Mouse (Mus musculus): ENCODE data around the gene Alb.

The Alb gene

DNA sequence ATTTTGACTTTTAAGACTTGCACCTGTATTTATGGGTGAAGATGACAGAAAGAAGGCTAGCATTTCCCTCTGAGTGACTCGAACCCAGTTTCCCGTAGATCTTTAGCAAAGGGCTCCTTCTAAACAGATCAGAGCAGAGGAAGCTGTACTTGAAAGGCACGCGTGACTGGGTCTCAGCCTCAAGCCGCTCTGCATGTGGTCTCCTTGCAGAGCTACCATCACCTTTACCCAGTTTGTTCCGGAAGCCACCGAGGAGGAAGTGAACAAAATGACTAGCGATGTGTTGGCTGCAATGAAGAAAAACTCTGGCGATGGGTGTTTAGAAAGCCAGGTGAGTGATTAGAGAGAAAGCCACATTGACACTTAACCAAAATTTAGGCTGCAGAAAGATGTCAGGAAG, 31.7 kb downstream of the Alb start:
- no peak for DNase-seq (ENCODE audit: low read depth, low spot score)

DNA sequence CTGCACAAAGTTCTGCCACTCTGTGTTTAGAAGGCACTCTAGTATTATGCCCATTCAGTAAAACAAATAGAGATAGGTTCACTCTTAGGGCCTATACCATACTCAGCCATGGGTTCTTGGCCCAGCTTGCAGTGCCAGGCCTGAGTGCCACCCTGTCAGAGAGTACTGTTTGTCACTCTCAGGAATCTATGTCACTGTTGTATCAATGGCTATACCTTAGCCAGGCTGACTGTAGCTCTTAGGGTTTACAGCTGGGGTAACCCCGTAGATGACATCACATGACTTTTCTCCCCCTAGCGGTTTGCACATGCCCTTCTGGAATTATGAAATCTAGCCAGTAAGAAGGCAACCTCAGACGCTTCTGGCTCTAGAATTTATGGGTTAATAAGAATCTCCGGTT, 33.6 kb downstream of the Alb start:
- no peak for DNase-seq (ENCODE audit: low read depth, low spot score)

DNA sequence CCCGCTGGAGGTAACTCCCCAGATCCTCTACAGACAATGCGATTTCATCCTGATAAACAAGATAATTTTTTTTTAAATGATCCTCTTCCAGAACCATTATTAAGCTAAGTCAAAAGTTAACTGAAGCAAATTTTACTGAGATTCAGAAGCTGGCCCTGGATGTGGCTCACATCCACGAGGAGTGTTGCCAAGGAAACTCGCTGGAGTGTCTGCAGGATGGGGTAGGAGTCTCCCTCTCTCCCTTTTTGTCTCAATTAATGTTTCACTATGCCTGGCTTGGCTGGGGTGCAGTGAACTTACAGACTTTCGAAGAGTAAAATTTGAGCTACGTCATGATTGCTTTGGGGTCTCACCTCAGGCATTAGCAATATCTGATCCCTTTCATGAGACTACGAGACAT, 38.8 kb downstream of the Alb start:
- DNase-seq (ENCODE audit: low read depth, low spot score), result no peak

DNA sequence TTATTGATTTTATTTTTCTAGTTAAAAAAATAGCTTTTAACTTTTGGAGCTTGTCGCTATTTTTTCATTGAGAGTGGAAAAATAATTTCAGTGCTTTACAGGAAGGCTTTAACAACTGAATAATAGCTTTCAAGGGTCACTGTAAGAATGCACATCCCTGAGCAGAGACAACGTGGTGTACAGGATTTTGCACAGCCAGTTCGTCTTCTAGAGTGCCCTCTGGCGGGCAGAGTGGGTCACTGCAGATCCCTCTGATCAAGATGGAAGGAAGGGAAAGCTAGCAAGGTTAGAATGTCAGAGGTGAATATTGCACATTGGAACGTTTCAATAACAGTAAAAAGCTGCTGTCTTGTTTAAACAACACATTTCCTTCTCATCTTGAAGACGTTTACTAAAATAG, 40.0 kb downstream of the Alb start:
- DNase-seq (ENCODE audit: low read depth, low spot score), result no peak

DNA sequence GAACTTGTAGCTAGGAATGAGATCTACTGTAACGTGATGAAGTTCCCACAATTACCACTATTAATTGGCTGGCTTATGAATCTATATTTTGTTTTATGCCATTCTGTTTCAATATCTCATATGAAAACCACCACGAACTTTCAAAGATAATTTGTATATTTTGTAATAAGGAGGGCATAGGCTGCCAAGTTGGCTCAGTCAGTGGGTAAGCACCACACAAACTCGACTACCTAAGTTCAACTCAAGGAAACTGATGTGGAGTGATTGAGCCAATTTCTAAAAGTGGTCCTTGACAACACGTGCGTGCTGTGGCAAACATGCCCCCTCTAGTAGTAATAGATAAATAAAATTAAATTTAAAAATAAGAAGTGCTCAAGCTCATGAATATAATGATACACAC, 41.1 kb downstream of the Alb start:
- DNase-seq (ENCODE audit: low read depth, low spot score), result no peak

DNA sequence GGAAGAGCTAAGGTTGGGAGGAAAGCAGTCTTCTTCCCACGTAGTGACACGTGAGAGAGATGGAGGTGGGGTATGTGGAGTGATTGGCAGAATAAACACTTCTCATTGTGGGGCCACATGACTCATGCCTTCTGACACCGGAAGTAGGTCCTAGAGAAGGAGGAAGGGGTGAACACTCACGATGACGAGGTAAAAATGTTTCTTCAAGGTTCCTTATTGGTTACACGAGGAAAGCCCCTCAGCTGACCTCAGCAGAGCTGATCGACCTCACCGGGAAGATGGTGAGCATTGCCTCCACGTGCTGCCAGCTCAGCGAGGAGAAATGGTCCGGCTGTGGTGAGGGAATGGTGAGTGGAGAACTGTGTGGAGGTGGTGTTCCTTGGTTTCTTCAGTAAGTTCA, 44.0 kb downstream of the Alb start:
- no peak for DNase-seq (ENCODE audit: low read depth, low spot score)

DNA sequence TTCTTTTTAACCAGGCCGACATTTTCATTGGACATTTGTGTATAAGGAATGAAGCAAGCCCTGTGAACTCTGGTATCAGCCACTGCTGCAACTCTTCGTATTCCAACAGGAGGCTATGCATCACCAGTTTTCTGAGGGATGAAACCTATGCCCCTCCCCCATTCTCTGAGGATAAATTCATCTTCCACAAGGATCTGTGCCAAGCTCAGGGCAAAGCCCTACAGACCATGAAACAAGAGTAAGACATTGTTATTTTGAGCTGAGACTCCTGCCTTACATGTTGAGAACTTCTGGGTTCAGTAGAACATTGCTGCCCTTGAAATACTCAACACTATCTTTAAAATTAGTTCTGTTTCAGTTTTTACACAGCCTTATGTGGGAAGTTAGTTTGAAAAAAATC, 45.8 kb downstream of the Alb start:
- DNase-seq (ENCODE audit: low read depth, low spot score), result peak; percentile 27

DNA sequence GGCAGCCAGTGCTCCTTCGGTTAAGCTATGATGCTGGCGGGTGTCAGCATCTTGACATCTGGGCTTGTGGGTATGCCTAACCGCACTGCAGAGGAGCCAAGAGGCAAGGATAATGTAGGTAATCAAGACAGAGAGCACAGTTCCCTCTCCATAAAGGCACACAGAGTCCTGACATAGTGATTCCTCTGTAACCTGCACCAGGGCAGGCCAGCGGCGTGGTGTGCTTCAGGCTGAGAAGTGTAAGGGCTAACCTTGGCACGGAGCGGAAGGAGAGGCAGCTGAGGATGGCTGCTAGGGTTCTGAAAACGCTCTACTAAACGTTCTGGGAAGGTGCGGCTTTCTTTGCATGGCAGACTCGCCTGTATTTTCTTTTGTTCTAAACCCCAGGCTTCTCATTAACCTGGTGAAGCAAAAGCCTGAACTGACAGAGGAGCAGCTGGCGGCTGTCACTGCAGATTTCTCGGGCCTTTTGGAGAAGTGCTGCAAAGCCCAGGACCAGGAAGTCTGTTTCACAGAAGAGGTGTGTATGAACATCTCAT, 46.8 kb downstream of the Alb start:
- DNase-seq (ENCODE audit: low read depth, low spot score), result no peak

DNA sequence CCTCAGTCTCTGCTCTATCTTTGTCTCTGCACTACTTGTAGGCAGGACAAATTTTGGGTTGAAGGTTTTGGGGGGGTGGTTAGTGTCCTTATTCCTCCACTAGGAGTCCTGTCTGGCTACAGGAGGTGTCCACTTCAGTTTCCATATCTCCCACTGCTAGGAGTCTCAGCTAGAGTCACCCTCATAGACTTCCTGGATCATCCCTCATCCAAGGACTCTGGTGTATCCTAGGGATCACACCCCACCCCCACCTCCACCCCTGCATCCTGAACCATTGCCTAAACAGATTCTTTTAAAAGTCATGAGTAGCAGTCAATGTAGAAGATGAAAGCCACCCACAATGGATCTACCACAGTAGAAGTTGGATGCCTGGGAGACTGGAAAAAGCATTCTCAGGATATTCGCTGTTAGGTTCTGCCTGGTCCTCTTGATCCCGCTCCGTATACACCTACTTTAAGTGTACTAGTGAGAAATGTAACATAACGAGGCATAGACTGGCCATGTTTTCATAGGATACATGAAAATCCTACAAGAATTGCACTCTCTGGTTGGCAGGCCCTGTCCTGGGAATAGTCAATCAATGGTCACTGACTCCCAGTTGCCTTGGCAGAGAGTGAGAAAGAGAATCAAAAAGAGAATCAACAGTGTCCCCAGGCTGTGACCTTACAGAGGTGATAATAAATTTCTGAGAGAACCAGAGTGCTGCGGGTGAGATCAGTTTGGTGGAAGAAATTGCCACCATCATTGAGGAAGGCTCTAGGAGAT, 49.3 kb downstream of the Alb start:
- no peak for DNase-seq (ENCODE audit: low read depth, low spot score)

DNA sequence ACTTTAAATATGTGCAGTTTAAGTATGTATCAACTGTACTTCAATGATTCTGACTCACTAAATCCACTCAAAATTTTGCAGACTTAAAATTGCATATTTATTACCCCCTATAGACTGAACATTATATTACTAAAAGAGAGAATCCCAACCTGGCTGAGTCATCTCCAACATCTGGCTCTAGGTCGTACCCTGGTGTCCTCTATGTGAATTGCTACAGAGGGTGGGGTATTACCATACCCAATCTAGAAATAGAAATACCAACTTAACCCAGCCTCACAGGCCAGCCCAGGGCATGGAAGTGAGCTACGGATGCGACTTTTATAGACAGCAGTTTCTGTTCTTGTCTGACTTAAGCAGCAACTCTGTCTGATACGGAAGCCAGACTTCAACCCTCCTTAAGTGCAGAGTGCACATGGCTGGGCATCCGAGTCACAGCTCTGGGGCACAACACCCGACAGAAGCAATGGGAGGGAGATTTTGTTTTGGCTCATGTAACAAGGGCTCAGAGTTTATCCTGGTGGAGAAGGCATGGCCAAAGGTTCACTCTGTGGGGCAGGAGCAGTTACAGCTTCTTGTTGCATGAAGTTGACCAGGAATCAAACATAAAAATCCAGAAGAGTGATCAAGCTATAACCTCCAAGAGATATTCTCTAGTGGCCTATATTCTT, 51.7 kb downstream of the Alb start:
- DNase-seq (ENCODE audit: low read depth, low spot score), result peak; percentile 23

DNA sequence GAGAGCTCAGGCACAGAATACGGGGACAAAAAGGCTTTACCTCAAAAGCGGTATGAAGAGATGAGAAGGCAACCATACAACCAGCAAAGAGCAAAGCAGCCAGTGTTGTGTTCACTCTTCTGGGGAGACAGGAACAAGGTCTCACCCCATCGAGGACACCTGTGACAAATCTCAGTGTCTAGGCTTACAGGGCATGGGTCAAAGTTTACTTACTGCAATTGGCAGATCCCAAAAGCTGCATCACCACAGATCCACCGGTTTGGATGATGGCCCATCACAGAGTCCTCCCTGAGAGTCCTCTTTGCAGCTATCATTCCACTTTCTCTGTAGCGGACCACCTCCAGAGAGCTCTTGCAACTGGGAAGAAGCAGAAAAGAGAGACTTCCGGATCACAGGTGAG, 54.9 kb downstream of the Alb start:
- no peak for DNase-seq (ENCODE audit: low read depth, low spot score)

DNA sequence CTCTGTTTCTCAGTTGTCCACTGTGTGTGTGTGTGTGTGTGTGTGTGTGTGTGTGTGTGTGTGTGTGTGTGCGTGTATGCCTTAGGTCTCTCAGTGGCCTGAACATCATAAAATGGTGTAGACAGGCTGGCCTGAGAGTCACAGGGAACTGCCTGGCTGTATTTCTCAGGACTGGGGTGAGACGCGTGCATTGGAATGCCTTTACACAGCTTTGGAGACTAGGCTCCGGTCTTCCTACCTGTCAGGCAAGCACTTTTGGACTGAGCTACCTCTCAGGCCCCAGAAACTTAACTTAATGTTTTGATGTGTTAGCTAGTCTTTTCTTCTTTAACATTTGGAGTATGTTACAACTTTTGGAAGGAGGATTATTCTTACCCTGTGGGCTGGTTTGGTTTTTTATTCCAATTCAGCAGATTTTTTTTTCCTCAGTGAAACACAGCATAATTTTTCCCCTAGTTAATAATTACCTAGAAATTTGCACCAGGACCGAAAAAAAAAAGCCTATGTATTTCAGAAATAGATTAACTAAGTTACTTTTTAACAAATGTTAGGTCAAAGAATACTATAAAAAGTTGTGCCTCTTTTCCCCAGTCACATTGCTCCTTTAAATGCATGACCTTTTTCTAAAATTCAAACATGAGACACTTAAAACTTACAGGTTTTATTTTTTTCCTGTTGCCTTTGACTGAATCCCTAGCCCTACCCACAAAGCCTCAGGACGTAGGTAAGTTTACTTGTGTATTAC, 57.8 kb downstream of the Alb start, which contains the start of gene Afm:
Gene Afm, plus strand, starts transcription at position 577 of the 745 bp plus-strand sequence.
- no peak for DNase-seq (ENCODE audit: low read depth, low spot score)

All from telencephalon, adult 2 months (tissue).